Mouse (Mus musculus) kidney, postnatal 0 days (tissue): ENCODE data around the gene Golt1b. TPM values are rescaled to one million over a fixed set of nuclear protein-coding genes. Genes with fewer than 3 reads are reported as not detected.

Source experiments
- ATAC-seq: fragments of 200-750 bp; cut with Nextera tagmentation; replicated peaks from 2 replicates; pipeline ENCODE4 v1.8.0; 2017; ENCODE audit warnings: low read depth, moderate number of reproducible peaks, moderate TSS enrichment, moderate library complexity; ENCODE audit not compliant: low FRiP score
- DNase-seq: peaks from one replicate; pipeline ENCODE4 v3.0.0-alpha.2; 2016; ENCODE audit warnings: low spot score
- H3K27ac ChIP-seq: fragments of 300-500 bp; sonication (generic); 2 replicates; pipeline ENCODE4 v1.5.1; 2014; ENCODE audit warnings: mild to moderate bottlenecking
- H3K27me3 ChIP-seq: fragments of 300-500 bp; sonication (generic); 2 replicates; pipeline ENCODE4 v1.6.1; 2014; ENCODE audit warnings: low read length, mixed read lengths; ENCODE audit not compliant: insufficient read depth
- H3K36me3 ChIP-seq: fragments of 300-500 bp; sonication (generic); 2 replicates; pipeline ENCODE4 v1.6.1; 2014; ENCODE audit warnings: low read length, mixed read lengths; ENCODE audit not compliant: insufficient read depth
- H3K4me1 ChIP-seq: fragments of 300-500 bp; sonication (generic); replicated peaks from 2 replicates; pipeline ENCODE4 v1.6.1; 2014; ENCODE audit warnings: antibody characterized with exemption, low read length, mixed read lengths; ENCODE audit not compliant: insufficient read depth
- H3K4me2 ChIP-seq: fragments of 300-500 bp; sonication (generic); 2 replicates; pipeline ENCODE4 v1.6.1; 2014; ENCODE audit warnings: mild to moderate bottlenecking, low read length, moderate library complexity, mixed read lengths
- H3K4me3 ChIP-seq: fragments of 300-500 bp; sonication (generic); replicated peaks from 2 replicates; pipeline ENCODE4 v1.5.1; 2014; ENCODE audit warnings: low read depth, low read length
- H3K9ac ChIP-seq: fragments of 300-500 bp; sonication (generic); 2 replicates; pipeline ENCODE4 v1.6.1; 2014; ENCODE audit warnings: low read depth, low read length
- H3K9me3 ChIP-seq: fragments of 300-500 bp; sonication (generic); replicated peaks from 2 replicates; pipeline ENCODE4 v1.6.1; 2016; ENCODE audit warnings: low read length, inconsistent platforms, mixed read lengths
- CTCF ChIP-seq: IDR thresholded peaks from 2 replicates; pipeline ENCODE4 v1.5.1; 2016; ENCODE audit warnings: antibody characterized with exemption, low read depth, mild to moderate bottlenecking, moderate library complexity
- WGBS: fragments of 180-500 bp; shearing (Covaris S2); extraction: QIAGEN DNeasy Blood & Tissue Kit; methylation state at CpG from one replicate; pipeline ENCODE4 v1.1.7; 2014; 5-methylcytosine and 5-hydroxymethylcytosine counted together
- polyA plus RNA-seq: library from polyadenylated mRNA; unstranded; fragments of >200 nt; fragmentation: Nextera tagmentation; extraction: Ambion mirVana; gene quantifications from 2 replicates; pipeline ENCODE4 v1.2.1, GENCODE M21; 2015

The Golt1b gene
- polyA plus RNA-seq, result 68.7 and 79.5 TPM in 2 replicates

GRCm38 (mm10) chr6:142387011-142387754, at the start of gene Golt1b, which contains the start of gene Recql:
TSS of gene Golt1b (plus strand) at chr6:142387221.
TSS of gene Recql (minus strand) at chr6:142387087.
- under 1% methylated on average over 73 of the region's 87 CpGs for WGBS
- ATAC-seq (peak; percentile 100), DNase-seq (peak; percentile 97)
- no peaks in the 10 kb centered on the region for H3K27me3 ChIP-seq
- 0 out of 2 replicates have a peak, but pooled peaks cover 8% of the 10 kb centered on the region for H3K4me1 ChIP-seq
- peak within 1 kb of the TSS; percentile 91 for H3K9ac ChIP-seq
- peak within 1 kb of the TSS; percentile 80 for H3K4me2 ChIP-seq
- peak within 1 kb of the TSS; percentile 98 for H3K4me3 ChIP-seq
- H3K9me3 ChIP-seq, result no peaks in the 10 kb centered on the region
- H3K36me3 ChIP-seq, result no peaks in the 10 kb centered on the region
- TF ChIP-seq CTCF, result no peak
- H3K27ac ChIP-seq, result 0 out of 2 replicates have a peak within 1 kb of the TSS, but pooled peaks have one; percentile 51

GRCm38 (mm10) chr6:142338961-142339360, 48.1 kb upstream of the Golt1b start:
- no peak for DNase-seq

GRCm38 (mm10) chr6:142339576-142339975, 47.4 kb upstream of the Golt1b start:
- no peaks in the 10 kb centered on the region for H3K9me3 ChIP-seq

More at GRCm38 (mm10) chr6:142338961-142339360, 48.1 kb upstream of the Golt1b start:
- no peaks in the 10 kb centered on the region for H3K9me3 ChIP-seq
- H3K4me3 ChIP-seq, result no peak overlapping the region
- no peaks in the 10 kb centered on the region for H3K4me1 ChIP-seq
- WGBS, result 73% methylated on average over 2 of the region's 2 CpGs
- no peaks in the 10 kb centered on the region for H3K27me3 ChIP-seq
- TF ChIP-seq CTCF, result no peak
- ATAC-seq, result no peak
- no peak overlapping the region for H3K4me2 ChIP-seq
- H3K27ac ChIP-seq, result no peak overlapping the region
- no peaks in the 10 kb centered on the region for H3K36me3 ChIP-seq
- no peak overlapping the region for H3K9ac ChIP-seq

GRCm38 (mm10) chr6:142343561-142343960, 43.5 kb upstream of the Golt1b start:
- no peak overlapping the region for H3K4me3 ChIP-seq
- no peak overlapping the region for H3K27ac ChIP-seq
- DNase-seq, result peak; percentile 44
- H3K9me3 ChIP-seq, result no peaks in the 10 kb centered on the region
- 0 out of 2 replicates have a peak, but pooled peaks cover 1% of the 10 kb centered on the region for H3K36me3 ChIP-seq
- ATAC-seq, result no peak
- TF ChIP-seq CTCF, result peak; percentile 77
- 72% methylated on average over 2 of the region's 2 CpGs for WGBS
- H3K27me3 ChIP-seq, result no peaks in the 10 kb centered on the region
- H3K9ac ChIP-seq, result no peak overlapping the region
- peaks cover 9% of the 10 kb centered on the region for H3K4me1 ChIP-seq
- H3K4me2 ChIP-seq, result no peak overlapping the region

More at GRCm38 (mm10) chr6:142339576-142339975, 47.4 kb upstream of the Golt1b start:
- no peak for DNase-seq
- Histone ChIP-seq H3K36me3 (no peaks in the 10 kb centered on the region), H3K9ac (no peak overlapping the region), H3K4me3 (no peak overlapping the region), H3K4me2 (no peak overlapping the region), H3K27ac (no peak overlapping the region), H3K27me3 (no peaks in the 10 kb centered on the region), H3K4me1 (no peaks in the 10 kb centered on the region)
- ATAC-seq, result no peak
- WGBS, result 33% methylated on average over 2 of the region's 2 CpGs
- no peak for TF ChIP-seq CTCF

GRCm38 (mm10) chr6:142345440-142346038, 41.5 kb upstream of the Golt1b start, which contains the start of gene Pyroxd1:
TSS of gene Pyroxd1 (plus strand) at chr6:142345654.
- WGBS, result under 1% methylated on average over 48 of the region's 48 CpGs
- H3K4me3 ChIP-seq, result peak within 1 kb of the TSS; percentile 73
- peaks cover 9% of the 10 kb centered on the region; the same call in 1 of the 2 replicates for H3K36me3 ChIP-seq
- peak within 1 kb of the TSS; percentile 70 for H3K4me2 ChIP-seq
- H3K27me3 ChIP-seq, result no peaks in the 10 kb centered on the region
- H3K9me3 ChIP-seq, result no peaks in the 10 kb centered on the region
- peak; percentile 88 for ATAC-seq
- peak within 1 kb of the TSS; percentile 70 for H3K9ac ChIP-seq
- peaks cover 9% of the 10 kb centered on the region for H3K4me1 ChIP-seq
- peak; percentile 95 for DNase-seq
- no peak for TF ChIP-seq CTCF
- peak within 1 kb of the TSS; percentile 80 for H3K27ac ChIP-seq
